Mouse (Mus musculus) CH12.LX (cell line): Measurements from ENCODE around the gene Tnfrsf4.

Source experiments
- BHLHE40 ChIP-seq: IDR thresholded peaks from 2 replicates; pipeline ENCODE4 v1.6.1; 2011; ENCODE audit warnings: mild to moderate bottlenecking, low read depth, low read length, improper control_type of control experiment
- CTCF ChIP-seq, 2 experiments: IDR thresholded peaks in 1 of 2; conservative IDR thresholded peaks in 1 of 2; 2 replicates each; pipeline ENCODE4 v1.5.1; 2011 to 2012; ENCODE audit warnings: low read depth in 2 of 2, low read length in 2 of 2, improper control_type of control experiment in 1 of 2, inconsistent platforms in 1 of 2, mild to moderate bottlenecking in 1 of 2, moderate library complexity in 1 of 2
- EP300 ChIP-seq: IDR thresholded peaks from 2 replicates; pipeline ENCODE4 v1.6.1; 2011; ENCODE audit warnings: low read length, improper control_type of control experiment
- IRF4 ChIP-seq: IDR thresholded peaks from 2 replicates; pipeline ENCODE4 v1.6.1; 2014; ENCODE audit warnings: low read depth, mild to moderate bottlenecking, inconsistent platforms, low read length, improper control_type of control experiment
- KAT2A ChIP-seq: IDR thresholded peaks from 2 replicates; pipeline ENCODE4 v1.6.1; 2012; ENCODE audit warnings: low read length, improper control_type of control experiment, inconsistent platforms; ENCODE audit not compliant: insufficient replicate concordance
- MAX ChIP-seq: IDR thresholded peaks from 2 replicates; pipeline ENCODE4 v1.6.1; 2011; ENCODE audit warnings: low read length, improper control_type of control experiment
- POLR2A ChIP-seq: IDR thresholded peaks from 2 replicates; pipeline ENCODE4 v1.6.1; 2011; ENCODE audit warnings: low read depth, mild to moderate bottlenecking, improper control_type of control experiment, low read length
- TBP ChIP-seq: conservative IDR thresholded peaks from 2 replicates; pipeline ENCODE4 v1.6.1; 2011; ENCODE audit warnings: low read depth, low read length, improper control_type of control experiment
- TCF12 ChIP-seq: IDR thresholded peaks from 2 replicates; pipeline ENCODE4 v1.6.1; 2014; ENCODE audit warnings: low read depth, mild to moderate bottlenecking, inconsistent platforms, low read length, improper control_type of control experiment
- UBTF ChIP-seq: IDR thresholded peaks from 2 replicates; pipeline ENCODE4 v1.6.1; 2012; ENCODE audit warnings: low read depth, mild to moderate bottlenecking, inconsistent platforms, low read length, improper control_type of control experiment, moderate library complexity
- USF1 ChIP-seq: IDR thresholded peaks from 2 replicates; pipeline ENCODE4 v1.6.1; 2014; ENCODE audit warnings: low read depth, mild to moderate bottlenecking, inconsistent platforms, low read length, improper control_type of control experiment
- USF2 ChIP-seq: conservative IDR thresholded peaks from 2 replicates; pipeline ENCODE4 v1.6.1; 2011; ENCODE audit warnings: low read depth, low read length, improper control_type of control experiment
- ZC3H11A ChIP-seq: IDR thresholded peaks from 2 replicates; pipeline ENCODE4 v1.6.1; 2012; ENCODE audit warnings: low read depth, mild to moderate bottlenecking, inconsistent platforms, low read length, improper control_type of control experiment
- ZKSCAN1 ChIP-seq: IDR thresholded peaks from 2 replicates; pipeline ENCODE4 v1.6.1; 2012; ENCODE audit warnings: low read depth, inconsistent platforms, low read length, improper control_type of control experiment, borderline replicate concordance

- TF ChIP-seq EP300, result no peak
- no peak for TF ChIP-seq USF2
- no peak for TF ChIP-seq IRF4
- TF ChIP-seq MAX, result no peak
- no peak for TF ChIP-seq TCF12
- no peak for TF ChIP-seq CTCF (conservative IDR thresholded peaks at IDR 0.05 in 1 of 2, IDR thresholded peaks at IDR 0.05 in 1 of 2; ENCODE audit: low read depth in 2 of 2, low read length in 2 of 2)
- no peak for TF ChIP-seq BHLHE40
- no peak for TF ChIP-seq KAT2A
- no peak for TF ChIP-seq TBP
- no peak for TF ChIP-seq UBTF
- no peak for TF ChIP-seq POLR2A
- no peak for TF ChIP-seq USF1
- TF ChIP-seq ZC3H11A, result no peak
- TF ChIP-seq ZKSCAN1, result no peak
Observed at GRCm38 (mm10) chr4:156023520-156023919, 9.9 kb downstream of the Tnfrsf4 start.
